Mouse (Mus musculus): ENCODE results near the gene Rbm33.

The Rbm33 gene

GRCm38 (mm10) chr5:28459456-28460225 is 142.7 kb downstream of the Rbm33 start:
- intact Hi-C loops (cut with DNase I) = loop anchor here (10.0 kb wide), 1 partner anchor 875 kb away; no protein-coding TSS in a partner anchor

GRCm38 (mm10) chr5:28460556-28461350 is 143.8 kb downstream of the Rbm33 start:
- intact Hi-C loops (cut with DNase I) = no loop called here

DNA sequence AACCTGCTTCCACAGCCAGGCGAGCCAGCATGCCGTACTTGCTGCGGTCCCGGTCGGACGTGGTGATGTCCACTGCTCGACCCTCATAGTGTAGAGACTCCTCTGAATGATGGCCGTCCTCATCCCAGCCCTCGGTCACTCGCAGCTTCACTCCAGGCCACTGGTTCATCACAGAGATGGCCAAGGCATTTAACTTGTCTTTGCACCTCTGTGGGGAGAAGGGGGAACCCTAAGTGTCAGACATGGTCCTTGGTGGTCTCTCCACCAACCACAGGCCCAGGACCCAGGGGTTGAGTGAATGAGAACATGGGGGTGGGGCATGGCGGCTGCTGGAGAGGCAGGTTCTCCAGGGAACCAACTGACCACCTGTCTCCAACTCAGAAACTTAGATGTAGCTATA is 144.5 kb downstream of the Rbm33 start:
- intact Hi-C loops (cut with DNase I) = no loop called here

- intact Hi-C loops (cut with DNase I) = no loop called here
Measured at GRCm38 (mm10) chr5:28462741-28463590, 146.0 kb downstream of the Rbm33 start.

DNA sequence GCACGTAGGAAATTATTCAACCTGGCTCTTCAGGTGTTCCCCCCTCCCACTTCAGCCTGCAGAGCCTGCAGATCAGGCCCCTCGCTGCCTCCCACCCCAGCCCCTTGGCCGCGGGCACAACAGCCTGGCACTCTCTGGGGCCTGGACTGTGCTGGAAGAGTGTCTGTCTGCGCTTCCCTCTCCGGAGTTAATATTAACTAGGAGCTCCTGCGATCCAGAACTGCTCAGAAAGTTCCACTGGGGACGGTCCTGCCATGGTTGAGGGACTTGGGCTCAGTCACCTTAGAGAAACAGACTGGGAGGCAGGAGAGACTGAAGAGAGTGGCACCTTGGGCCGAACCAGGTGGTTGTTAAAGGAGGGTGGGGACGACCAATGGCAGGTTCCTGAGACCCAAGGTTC is 146.7 kb downstream of the Rbm33 start:
- intact Hi-C loops (cut with DNase I) = no loop called here

- intact Hi-C loops (cut with DNase I) = loop anchor here (5.0 kb wide), 1 partner anchor 808 kb away; no protein-coding TSS in a partner anchor
Measured at GRCm38 (mm10) chr5:28464361-28465098, 147.6 kb downstream of the Rbm33 start.

- intact Hi-C loops (cut with DNase I) = loop anchor here (5.0 kb wide), 1 partner anchor 807 kb away; no protein-coding TSS in a partner anchor
Measured at GRCm38 (mm10) chr5:28465099-28465406, 148.1 kb downstream of the Rbm33 start.

- intact Hi-C loops (cut with DNase I) = loop anchor here (5.0 kb wide), 1 partner anchor 807 kb away; no protein-coding TSS in a partner anchor
Measured at GRCm38 (mm10) chr5:28465526-28465925, 148.6 kb downstream of the Rbm33 start.

DNA sequence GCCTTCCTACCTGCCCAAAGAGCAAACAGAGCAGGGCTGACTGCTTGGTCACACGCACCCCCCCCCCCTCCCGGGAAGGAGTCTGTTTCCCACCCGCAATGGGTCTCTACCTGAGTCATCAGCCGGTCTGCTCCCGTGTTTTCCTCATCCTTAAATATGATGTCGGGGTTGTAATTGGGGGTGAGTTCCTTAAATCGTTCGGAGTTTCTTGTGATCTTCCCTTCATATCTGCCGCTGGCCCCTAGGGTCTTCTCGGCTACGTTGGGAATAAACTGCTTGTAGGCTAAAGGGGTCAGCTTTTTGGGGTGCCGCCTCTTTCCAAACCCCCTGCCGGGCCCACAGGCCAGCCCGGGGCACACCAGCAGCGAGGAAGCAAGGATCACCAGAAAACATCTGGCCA is 149.4 kb downstream of the Rbm33 start:
- intact Hi-C loops (cut with DNase I) = loop anchor here (5.0 kb wide), 1 partner anchor 806 kb away; no protein-coding TSS in a partner anchor

GRCm38 (mm10) chr5:28466760-28467306 is 149.9 kb downstream of the Rbm33 start, which contains the start of gene Shh:
Shh (minus strand) TSS chr5:28467256.
- intact Hi-C loops (cut with DNase I) = loop anchor here (5.0 kb wide), 1 partner anchor 805 kb away; no protein-coding TSS in a partner anchor

Data from adrenal gland (tissue).